In genomic region chr4:115158963-115159362, GRCm38 (mm10) we compare ENCODE assay signal across 10 mouse cellular contexts. TPM values are rescaled to one million over a fixed set of nuclear protein-coding genes. Genes with fewer than 3 reads are reported as not detected.
"Had no signal": no experiment of that assay in that cellular context is flagged by ENCODE, and none has a peak within 500 bp of the region (broad histone marks: within the 10 kb centered on the region; RNA-seq: fewer than 3 reads in every experiment).

No protein-coding gene starts in this region.

RNA-seq across cellular contexts. Expression of gene Cyp4x1, which starts 24.9 kb away (rescaled TPM):
- total RNA-seq: heart, postnatal 10 days; heart, postnatal 14 days; heart, postnatal 25 days; heart, postnatal 36 days; heart, postnatal 4 days; hematopoietic stem cell, adult 5-6 weeks had no signal
- polyA plus RNA-seq: heart, embryonic 14.5 days; heart, embryonic 15.5 days; heart, embryonic 16.5 days; heart, postnatal 0 days had no signal
